Mouse (Mus musculus): ENCODE measurements around the gene Olfr1295.

GRCm38 (mm10) chr2:111569581-111569980, at the start of gene Olfr1295:
- no peak for TF ChIP-seq POLR2A (IDR thresholded peaks at IDR 0.05; ENCODE audit: control insufficient read depth, low read depth, low read length)
- TF ChIP-seq CTCF (IDR thresholded peaks at IDR 0.05; ENCODE audit: control insufficient read depth, insufficient read depth, insufficient replicate concordance, low read depth, low read length): no peak

All from testis, adult 2 months (tissue).